Mouse (Mus musculus): Measurements from ENCODE around the gene Gm45808.

The Gm45808 gene

DNA sequence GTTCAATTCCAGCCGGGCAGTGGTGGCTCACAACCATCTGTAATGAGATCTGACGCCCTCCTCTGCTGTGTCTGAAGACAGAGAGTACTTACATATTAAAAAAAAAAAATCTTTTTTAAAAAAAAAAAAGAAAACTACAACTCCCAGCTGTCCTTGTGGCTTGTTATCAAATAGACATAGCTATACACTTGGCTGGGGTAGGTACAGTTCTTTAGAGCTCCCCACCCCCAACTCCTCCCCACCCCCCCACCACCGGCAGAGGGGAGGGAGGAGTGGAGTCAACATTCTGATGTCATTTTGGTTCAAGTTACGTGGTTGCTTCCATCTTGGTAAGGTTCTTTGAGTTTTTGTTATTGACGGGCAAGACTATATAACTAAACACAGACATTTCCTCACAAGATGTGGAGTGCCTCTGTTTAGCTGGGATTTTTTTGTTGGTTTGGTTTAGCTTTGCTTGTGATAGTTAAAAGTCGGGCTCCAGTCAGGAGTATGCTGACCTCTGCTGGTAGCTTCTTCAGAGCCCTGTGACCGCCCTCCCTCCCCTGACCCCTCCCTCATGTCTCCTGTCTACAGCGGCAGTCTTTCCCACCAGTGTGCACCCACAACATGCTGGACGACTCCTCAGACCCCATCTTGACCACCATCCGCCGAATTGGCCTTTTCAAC lies 39.2 kb downstream of the Gm45808 start:
- no peak for DNase-seq (ENCODE audit: low spot score in 2 of 2)

DNA sequence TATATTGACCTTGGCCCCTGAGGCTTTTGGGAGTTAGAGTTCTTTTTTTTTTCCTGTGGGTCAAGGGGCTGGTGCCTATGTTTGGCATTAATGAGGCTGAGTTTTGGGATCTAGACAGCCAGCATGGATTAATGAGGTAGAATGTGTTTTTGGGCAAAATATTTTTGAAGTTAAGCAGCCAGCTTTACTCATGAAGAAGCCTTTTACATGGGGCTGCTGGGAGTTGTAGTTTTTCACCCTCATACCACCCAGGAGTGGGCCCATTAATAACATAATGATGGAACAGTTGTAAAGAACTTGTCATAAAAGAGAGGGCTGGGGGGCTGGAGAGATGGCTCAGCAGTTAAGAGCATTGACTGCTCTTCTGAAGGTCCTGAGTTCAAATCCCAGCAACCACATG lies 40.0 kb downstream of the Gm45808 start:
- no peak for DNase-seq (ENCODE audit: low spot score in 2 of 2)

DNA sequence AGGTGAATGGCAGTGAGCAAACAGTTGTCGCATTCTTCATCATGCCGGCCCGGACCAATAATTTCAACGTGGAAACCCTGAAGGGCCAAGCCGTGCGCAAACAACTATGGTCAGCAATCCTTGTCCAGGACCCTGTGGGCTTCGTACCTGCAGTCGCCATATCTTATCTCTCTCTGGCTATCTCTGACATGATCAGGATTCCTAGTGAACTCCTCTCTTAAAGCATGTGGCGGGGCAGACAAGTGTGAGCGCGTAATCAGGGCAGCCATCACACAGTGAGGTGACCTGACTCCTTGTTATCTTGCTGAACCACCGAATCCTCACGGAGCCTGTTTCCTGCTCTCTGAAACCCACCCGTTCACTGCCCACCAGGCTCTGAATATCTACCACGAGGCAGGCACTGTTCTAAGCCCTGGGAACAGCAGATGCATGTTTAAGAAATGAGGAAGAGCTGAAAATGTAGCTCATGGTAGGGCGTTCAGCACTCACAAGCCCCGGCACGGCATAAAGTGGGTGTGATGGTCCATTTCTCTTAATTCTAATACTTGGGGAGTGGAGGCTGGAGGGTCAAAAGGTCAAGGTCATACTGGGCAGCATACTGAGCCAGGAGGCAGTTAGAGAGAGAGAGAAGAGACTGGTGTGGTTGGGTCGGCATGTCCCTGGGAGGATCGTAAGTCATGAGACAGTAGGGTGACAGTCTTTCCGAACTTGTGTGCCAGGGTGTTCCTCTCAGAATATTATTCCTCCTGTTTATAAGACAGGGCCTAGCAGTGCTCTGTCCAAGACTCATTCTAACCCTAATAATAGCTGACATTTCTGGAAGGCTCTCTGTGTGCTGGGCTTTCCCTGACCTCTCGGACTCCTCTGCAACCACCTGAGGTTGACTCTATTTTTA lies 42.8 kb downstream of the Gm45808 start:
- DNase-seq (ENCODE audit: low spot score in 2 of 2) = peak in 1 of 2 experiments; percentile 13

DNA sequence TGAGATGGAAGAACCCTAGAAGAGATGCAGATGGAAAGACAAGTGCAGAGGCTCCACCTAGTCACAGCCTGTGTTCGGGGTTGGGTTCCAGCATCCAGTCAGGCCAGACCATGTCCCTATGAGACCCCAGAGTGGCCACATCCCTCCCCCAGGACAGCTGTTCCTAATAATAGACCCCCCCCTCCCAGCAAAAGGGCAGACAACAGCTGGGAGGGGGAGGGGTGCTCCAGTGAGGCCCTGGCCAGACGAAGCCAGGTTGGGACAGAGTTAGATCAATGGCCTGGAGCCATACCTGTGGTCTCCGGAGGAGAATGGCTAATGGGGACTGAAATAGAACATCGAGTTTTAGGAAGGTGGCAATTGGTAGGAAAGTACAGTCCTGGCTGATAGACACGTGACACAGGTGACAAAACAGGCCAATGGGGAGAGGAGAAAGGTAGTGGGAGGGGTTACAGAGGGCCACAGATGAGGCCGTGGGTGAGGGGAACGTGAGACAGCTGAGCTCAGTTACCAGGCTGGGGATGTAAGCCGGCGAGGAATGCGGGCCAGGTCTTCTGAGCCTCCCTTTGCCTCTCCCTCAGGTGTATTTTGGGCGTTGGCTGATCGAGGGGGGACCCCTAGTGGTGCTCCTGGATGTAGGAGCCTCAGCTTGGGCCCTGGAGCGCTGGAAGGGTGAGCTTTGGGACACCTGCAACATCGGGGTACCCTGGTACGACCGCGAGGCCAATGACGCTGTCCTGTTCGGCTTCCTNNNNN lies 48.9 kb downstream of the Gm45808 start, which contains the start of gene Ruvbl2:
Ruvbl2 (minus strand) TSS at position 576 of the 756 bp plus-strand sequence.
- no peak for DNase-seq (ENCODE audit: low spot score in 2 of 2)

DNA sequence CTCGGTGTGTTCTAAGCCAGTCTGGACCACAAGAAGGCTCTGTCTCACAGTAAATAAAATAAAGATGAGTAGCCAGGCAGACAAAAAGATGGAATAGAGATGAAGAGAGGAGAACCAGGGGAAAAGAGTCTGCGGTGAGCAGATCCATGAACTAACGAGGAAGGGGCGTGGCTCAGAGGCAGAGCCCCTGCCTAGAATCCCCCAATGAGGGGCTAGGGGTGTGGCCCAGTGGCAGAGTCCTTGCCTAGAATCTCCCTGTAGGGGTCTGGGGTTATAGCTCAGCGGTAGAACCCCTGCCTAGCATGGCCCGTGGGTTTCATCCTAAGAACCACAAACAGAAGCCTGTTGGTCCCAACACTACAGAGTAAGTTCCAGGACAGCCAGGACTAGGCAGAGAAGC lies 49.6 kb downstream of the Gm45808 start:
- no peak for DNase-seq (ENCODE audit: low spot score in 2 of 2)

DNA sequence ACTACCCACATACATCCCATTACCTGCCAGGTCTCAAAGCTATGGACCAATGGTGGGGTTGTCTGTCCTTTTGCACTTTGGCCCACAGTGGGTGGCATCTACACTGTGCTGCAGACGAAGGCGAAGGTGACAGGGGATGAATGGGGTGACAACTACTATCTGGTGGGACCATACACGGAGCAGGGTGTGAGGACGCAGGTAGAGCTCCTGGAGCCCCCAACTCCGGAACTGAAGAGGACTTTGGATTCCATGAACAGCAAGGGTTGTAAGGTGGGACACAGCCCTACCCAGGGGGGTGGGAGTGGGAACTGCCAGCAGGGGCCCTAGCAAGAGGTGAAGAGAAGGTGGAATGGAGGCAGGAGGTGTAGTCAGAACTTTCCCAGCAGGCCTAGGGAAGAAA lies 50.2 kb downstream of the Gm45808 start:
- no peak for DNase-seq (ENCODE audit: low spot score in 2 of 2)

DNA sequence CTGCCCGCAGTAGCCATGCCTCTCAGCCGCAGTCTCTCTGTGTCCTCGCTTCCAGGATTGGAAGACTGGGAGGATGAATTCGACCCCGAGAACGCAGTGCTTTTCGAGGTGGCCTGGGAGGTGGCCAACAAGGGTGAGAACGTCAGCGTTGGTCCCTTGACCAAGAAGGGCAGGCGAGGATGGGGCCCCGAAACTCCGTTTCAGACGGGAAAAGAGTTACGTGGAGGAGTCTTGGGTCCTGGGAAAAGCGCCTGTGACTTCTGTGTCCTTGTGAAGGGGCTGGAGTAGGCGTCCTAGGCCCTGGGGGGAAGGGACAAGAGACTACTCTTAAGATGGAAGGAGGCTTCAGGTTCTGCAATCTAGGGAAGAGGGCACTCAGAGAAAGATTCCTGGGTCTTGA lies 51.6 kb downstream of the Gm45808 start:
- DNase-seq (ENCODE audit: low spot score in 2 of 2) = no peak

DNA sequence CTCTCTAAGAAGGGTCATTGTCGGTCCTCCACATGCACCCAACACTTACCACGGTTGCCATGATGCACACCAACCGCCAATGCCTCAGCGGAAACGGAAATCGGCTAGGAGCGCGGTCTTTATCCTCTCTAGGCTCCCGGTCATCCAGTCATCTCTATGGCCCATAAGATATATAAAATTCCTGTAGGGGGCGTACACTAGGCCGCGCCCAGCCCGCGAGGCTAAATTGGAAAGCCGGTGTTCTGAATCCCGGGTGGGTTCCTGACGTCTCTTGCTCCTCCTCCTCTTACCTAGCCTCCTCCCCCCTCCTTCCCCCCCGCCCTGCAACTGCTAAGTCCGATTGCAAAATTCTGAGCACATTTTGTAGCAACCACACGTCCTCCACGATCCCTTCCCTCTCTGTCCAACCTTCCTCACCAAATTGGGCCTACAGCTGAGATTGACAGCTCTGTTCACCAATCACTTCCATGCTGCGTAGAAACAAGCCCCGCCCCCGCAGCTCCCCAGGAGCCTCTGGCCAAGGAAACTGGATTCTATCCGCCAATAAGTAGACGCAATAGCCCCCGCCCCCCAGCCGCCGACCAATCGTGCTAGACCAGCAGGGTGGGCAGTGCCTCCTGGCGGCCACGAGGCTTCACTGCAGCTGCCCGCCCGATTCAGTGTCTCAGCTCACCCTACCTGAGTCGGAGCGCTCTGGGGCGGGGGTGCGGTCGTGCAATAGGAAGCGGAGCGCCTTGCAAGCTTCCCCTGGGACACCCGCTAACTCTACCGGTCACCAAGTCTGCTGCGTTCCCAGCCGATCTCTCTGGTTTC lies 52.2 kb downstream of the Gm45808 start, which contains the start of gene Gys1:
Gys1 (plus strand) TSS at position 642 of the 813 bp plus-strand sequence.
- DNase-seq (ENCODE audit: low spot score in 2 of 2) = peak; percentile 100

DNA sequence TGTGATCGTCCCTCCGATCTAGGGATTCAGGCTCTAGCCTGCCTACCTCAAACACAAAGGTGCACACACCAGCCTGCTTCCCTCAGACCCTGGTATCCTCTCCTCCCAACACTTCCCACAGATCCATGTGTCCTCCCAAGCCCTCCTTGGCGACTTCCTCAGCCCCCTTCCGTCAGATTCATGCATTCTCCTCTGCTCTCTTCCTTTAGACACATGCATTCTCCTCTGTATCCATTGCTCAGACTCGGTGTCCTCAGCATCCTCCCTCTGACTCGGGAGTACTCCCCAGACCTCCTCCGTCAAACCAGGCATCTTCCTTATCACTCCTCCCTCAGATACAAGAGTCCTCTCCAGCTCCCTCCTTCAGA lies 52.8 kb downstream of the Gm45808 start:
- DNase-seq (ENCODE audit: low spot score in 2 of 2) = peak in 1 of 2 experiments; percentile 17

DNA sequence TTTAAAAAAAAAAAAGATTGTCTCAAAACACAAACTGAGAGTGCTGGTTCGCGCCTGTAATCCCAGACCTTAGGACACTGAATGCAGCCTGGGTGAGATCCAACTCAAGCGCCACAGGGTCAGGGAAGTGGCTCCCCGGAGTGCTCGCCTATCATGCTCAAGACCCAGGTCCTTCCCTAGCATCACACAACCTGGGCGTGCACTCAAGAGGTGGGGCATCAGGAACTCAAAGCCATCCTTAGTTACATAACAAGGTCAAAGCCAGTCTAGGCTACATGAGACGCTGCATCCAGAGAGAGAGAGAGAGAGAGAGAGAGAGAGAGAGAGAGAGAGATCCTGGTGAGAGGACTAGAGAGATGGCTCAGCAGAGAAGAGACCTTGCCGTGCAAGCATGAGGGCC lies 60.1 kb downstream of the Gm45808 start:
- DNase-seq (ENCODE audit: low spot score in 2 of 2) = no peak

DNA sequence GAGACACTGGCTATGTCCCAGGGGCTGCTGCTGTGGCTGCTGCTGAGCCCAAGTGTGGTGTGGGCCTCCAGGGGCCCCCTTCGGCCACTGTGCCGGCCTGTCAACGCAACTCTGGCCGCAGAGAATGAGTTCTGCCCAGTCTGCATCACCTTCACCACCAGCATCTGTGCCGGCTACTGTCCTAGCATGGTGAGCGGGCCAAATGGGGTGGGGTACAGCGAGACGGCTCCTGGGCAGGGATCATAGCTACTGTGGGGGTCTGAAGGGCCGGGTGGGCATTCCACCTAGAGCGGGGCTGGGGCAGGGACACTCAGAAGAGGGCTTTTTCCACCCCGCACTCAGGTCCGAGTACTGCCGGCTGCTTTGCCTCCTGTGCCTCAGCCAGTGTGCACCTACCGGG lies 65.4 kb downstream of the Gm45808 start:
- no peak for DNase-seq (ENCODE audit: low spot score in 2 of 2)

DNA sequence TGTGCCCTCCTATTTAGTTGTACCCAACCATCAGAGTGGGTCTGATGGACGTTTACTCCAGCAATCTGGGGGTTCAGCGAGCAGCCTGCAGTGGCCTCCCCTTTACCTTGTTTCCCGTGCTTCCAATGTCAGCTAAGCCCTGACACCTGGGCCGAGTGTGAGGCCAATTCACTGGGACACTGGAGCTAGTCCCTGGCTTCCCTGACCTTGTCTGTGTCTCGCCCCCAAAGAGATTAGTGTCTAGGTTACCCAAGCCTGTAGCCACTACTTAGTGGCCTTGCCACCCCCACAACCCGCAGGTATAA lies 66.0 kb downstream of the Gm45808 start, which contains the start of gene Lhb:
Lhb (plus strand) TSS at position 206 of the 305 bp plus-strand sequence.
- DNase-seq (ENCODE audit: low spot score in 2 of 2) = no peak

DNA sequence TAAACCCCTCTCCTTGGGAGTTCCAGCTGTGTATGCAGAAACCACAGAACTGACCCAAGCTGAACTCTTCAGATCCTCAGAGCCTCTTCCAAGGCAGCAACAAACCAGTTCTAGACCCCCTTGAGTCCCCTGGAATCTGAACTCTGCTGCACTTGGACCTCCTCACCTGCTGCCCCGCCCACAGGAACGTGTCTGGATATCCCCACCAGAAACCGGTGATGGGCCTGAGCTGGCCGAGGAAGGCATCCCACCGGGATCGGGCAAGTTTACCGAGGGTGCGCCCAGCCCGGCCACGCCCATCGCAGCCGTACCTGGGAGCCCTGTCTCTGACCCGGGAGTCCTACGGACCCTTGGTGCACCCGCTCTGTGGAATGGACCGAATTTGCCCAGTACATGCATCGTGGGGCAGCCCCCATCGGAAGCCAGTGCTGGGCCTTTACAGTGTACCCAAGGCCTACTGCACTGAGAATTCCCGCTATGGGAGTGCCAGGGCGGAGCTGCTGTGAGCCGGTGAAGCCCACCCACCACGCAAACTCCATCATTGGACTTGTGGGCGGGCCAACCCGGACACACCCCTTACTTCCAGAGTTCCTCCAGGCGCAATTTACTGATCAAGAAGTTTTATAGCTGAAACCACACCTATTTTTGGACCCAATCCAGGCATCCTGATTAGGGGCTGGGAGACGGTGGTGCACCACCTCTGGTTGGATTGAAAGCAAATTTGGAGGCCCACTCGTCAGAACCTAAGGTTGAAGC lies 66.6 kb downstream of the Gm45808 start:
- DNase-seq (ENCODE audit: low spot score in 2 of 2) = no peak

DNA sequence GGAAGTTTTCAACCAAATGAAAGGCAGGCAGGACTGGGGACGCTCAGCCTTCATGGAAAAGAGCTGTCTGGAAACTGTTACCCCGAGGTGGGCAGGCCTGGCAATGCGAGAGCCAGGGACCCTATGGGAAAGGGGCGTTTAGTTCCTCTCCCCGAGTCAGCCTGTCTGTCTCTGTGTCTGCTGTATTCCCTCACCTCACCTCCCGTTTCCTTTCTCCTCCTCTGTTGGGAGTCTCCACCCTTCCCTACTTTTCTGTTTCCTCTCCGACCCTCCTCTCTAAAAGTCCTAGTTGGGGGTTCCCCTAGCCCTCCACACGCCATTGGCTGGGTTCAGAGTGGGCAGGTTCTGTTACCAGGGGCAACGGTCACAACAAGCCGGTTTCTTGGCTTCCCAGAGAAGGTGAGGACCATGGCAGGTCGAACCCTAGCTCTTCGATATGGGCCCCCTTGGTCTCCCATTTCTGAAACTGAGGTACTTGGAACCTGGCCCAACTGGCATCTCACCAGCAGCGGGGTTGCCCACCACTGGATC lies 68.6 kb downstream of the Gm45808 start:
- no peak for DNase-seq (ENCODE audit: low spot score in 2 of 2)

Data from cerebellum, postnatal 4 days (tissue).